Mouse (Mus musculus) adipocyte (in vitro differentiated cells): ENCODE data around the gene Slit1.
A peak's percentile ranks its signal among the peaks of the same experiment; 100 is the strongest.

ENCODE experiments used
- DNase-seq: peaks from one replicate; pipeline ENCODE4 v3.0.0-alpha.2; 2016; ENCODE audit warnings: low spot score

Gene Slit1

DNA sequence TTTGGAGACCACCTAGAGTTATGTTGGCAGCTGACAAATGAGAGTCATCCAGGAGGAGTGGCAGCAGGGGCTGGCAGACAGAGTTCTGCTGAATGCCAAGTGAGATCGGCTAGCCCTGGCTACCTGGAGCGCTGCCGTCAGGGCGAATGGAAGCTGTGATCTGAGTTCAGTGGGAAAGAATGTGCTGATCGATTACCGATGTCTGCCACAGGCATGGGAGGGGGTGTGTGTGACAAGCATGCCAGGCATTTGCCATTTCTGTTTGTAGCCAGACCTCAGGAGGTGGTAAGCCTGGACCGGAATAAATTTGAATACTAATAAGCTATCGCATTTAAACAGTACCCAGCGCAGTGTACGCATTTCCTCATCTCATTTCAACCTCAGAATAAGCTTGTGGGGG lies 91.5 kb downstream of the Slit1 start:
- DNase-seq, result no peak

DNA sequence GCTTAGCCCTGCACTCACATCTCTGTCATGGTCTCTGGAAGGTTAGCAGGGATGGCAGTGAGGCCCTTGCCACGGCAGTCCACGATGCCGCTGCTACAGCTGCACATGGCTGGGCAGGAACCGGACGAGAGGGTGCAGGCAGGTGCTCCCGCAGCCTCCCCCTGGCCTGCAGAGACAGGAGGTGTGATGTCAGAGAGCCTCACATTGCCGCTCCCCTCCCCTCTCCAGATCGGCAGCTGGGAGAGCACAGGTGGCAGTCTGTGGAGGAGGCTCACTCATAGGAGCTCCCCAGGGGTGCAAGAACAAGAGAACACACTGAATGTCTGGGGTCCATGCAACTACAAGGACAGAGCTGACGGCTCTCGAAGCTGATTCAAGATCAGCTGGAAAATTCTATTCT lies 94.1 kb downstream of the Slit1 start:
- no peak for DNase-seq

DNA sequence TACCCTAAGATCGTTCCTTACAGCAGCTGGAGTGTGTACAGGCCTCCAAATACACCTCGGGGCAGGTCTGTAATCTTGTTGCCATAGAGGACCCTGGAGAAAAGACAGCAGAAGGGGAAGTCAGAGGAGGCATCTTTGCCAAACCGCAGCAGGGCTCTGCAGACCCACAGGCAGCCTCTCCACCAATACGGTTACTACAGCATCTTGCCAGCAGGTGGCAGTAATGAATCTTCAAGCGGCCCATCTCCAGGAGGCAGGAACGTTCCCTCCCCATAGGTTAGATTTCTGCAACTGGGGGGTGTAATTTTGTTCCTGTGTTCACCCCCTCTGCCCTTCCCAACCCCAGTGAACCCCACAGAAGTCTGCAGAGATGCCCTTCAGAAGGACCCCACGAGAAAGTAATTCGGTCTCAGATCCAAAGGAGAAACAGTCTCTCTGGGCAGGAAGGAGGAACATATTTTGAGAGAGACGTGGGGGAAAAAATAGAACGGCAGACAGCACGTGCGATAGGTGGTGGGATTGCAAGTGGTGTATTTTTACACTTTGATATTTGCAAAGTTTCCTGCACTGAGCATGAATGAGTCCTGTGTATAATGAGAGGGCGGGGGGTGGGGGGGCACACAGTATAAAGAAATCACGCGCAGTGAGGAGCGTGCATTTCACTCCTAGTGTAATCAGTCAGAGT lies 96.4 kb downstream of the Slit1 start:
- peak; percentile 82 for DNase-seq

DNA sequence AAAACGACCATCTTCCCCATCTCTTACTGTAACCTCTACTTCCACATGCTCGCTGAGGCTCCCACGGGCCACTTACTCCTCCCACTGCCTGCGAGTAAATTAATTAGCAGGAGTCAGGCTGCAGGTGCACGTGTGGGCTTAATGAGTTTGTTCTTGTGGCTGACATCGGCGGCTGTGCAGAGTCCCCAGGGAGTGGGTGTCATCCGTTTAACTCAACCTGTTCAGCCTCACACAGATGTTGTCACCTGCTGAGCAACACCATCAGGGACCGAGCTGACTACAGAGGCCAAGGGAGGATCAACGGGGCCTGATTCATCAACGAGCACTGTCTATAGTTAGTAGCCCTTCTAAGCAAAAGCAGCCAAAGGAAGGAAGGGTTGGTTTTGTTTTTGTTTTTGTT lies 100.5 kb downstream of the Slit1 start:
- no peak for DNase-seq

DNA sequence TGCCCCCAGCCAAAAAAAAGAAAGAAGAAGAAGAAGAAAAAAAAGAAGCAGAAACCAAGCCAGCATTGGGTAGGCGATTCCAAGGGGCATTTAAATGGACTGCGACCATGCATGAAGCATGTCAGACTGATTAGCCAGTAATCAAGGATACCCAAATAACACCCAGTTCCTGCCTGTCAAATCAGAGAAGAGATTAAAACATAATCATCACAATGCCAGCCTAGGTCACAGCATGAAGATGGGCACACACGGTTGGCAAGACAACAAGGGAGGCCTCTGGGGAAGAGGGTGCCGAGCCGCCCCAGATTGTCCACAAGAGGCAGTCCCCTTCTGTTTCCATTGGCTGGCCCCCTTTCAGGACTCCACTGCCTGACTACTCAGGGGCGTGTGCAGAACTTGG lies 108.5 kb downstream of the Slit1 start:
- no peak for DNase-seq

DNA sequence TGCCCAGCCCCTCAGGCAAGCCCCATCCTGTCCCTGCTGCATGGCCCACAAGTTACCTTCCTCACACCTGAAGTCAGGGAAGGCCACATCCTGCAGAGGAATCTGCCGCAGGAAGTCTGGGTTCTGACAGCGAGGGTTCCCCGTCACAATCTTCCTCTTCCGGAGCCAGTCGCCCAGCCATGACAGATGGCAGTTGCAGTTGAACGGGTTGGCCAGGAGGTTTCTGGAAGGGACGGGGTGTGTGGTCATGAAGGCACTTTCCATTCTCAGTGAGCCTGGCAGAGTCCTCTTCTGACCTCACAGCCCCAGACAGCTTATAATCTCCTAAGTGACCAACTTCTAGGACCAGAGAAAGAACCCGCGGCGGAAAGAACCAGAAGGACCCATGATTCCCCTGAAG lies 109.4 kb downstream of the Slit1 start:
- no peak for DNase-seq

DNA sequence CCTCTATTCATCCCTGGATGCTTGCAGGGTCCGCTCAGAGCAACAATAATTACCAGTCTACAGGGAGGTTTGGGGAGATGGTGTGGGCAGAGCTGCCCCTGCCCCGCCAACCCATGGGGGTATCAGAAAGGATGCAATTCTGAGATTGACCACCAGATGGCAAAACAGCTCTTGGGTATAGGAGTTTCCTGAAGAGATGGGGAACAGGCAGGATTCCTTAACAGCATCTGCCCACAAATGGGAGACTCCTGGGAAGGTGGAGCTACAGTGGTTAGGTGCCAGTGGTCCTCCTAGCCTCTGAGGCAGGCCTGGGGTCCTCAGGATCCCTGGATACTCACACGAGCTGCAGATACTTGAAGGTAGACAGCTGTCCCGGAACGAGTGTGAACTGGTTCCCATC lies 113.9 kb downstream of the Slit1 start:
- peak; percentile 77 for DNase-seq

DNA sequence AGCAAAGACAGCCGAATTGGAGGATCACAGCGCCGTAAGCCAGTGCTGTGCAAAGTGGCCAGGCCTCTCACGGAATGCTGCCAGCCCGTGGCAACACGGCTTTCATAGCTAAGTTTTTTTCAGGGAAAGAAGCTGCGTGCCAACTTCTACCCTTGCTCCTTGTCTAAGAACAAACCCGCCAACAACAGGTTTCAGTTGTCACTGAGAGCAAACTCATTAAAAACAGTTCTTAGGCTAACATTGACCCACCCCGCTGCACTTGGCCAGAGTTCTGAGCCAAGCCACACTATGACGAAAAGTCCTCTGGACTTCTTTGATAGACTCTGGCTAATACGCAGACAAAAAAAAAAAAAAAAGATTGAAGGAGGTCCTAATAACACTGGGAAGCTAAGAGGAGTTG lies 114.5 kb downstream of the Slit1 start:
- DNase-seq, result no peak

DNA sequence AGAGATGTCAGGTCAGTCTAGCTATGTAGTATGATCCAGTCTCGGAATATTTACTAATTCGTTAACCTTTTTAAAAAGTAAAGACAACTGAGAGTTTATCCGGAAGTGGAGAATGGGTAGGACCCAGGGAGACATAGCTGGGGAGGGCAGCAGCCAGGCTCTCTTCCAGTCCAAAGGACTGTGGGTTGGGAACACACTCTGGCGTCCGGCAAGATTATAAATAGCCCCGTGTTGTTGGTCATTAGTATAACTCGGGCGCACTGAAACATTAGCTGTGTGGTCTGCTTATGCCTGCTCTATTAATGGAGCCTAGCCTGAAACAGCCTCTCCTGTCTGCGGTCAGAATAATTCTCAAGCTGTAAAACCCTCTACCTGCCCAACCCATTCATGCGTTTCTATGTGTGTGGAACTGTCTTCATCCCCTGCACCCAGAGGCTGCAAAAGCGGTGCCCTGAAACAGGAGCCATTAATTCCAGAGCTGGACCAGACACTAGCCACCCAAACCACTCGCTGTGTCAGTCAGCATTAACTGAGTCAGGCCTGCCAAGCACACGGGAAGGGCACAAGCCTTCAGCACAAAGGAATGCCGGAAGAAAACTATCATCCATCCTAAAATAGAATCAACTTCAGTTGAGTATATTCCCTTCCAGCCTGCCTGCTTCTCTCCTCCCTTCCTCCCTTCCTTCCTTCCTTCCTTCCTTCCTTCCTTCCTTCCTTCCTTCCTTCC lies 122.9 kb downstream of the Slit1 start:
- no peak for DNase-seq

DNA sequence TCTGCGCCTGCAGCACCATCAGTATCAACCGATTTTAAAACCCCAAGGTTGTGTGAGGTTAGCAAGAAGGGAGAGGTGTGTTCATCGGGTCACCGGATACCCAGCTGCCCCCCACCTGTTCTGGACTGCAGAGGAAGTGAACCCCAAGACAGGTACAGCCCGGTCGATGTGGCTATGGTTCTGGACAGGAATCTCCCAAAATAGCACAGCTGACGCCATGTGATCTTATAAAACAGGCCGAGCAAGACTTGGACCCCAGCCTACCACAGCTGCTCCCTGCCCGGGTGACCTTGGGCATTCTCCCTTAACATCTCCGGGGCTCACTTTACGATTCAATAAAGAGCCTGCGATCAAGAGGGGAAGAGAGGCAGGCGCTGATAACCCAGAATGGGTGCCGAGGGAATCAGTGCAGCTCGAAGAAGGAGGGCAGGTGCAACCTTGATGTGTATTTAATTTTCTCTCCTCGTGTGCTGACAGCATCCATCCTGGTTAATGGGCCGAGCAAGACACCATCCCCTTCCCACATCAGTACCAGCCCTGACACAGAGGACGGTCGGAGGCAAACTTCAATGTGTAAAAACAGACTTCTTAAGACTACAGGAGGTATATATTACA lies 124.6 kb downstream of the Slit1 start:
- no peak for DNase-seq

DNA sequence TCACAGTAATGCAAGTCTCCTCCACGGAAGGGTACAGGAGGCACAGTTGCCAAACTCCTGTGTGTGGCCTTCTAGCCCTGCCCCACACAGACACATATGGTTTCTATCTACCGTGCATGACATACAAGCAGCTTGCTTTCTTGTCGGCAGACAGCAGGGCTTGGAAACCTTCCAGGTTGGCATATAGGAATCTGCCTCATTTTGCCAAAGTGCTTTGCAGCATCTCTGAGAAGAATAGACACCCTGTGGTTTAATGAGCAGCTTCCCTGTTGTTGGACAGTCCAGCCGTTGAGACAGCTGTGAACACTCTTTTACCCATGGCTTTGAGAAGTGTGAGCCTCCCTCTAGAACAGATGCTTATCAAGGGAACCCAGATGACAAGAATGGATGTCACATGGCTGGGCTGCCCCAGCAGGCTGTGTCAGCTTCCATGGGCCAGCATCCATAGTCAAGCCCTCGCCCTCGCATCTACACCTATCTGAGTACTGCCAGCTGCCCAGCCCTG lies 125.3 kb downstream of the Slit1 start:
- no peak for DNase-seq

DNA sequence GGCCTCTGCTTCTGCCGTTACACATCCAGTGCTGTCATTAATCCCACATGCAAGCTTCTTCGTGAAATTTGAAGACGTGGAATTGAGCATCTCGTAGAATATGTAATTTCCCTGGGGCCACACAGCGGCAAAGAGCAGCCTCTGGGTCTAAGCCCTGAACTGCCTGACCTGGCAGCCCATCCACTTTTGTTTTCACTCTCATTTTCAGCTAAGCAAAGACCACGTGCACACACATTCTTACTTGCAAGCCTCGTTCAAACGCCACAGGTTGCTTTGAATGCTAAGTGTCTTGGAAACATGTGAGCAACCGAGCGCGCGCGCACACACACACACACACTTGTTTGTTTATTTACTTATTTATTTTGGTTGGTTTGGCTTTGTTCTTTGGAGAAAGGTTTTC lies 126.4 kb downstream of the Slit1 start:
- no peak for DNase-seq

DNA sequence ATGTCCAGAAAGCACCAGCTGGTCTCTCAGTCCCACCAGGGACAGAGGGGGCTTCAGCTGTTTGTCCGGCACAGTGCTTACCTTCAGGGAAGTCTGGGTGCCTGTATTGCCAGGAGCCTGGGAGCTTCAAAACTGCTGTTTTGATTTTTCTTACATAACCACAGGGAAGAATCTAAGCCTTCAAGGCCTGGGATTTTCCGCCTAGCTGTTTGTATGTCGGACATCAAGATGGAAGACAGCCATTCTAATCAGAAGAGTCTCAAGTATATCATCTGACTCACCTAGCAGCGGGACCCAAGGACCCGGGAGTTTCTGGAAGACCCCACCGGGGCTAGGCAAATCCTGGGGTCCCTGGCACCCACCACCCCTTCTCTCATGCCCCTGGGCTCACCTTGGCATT lies 127.2 kb downstream of the Slit1 start:
- no peak for DNase-seq

DNA sequence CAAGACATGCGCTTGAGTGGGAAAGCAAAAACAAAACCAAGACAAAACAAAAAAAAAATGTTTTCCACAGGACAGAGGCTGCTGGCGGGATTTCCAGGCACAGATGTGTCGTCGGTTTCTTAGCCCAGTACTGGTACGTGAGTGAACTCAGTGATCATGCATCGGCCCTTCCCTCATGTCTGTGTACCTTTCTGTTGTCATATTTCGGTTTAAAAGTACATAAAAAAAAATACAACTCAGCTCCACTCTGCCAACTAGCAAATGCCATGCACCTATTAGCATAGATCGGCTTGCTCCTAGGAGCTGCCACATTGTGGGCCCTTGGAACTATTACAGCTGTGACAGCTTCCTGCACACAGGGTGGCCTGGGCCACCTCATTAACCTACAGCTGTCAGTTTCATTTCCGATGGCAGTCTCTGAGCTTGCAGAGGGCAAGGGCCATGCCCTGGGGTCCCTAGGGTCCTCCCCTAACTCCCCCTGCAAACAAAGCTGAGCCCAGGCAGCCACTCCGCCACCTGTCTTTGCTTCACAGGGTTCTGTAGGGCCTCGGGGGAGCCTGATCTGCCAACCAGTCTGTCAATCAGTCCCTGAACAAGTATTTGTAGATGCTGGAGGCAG lies 127.8 kb downstream of the Slit1 start:
- no peak for DNase-seq

DNA sequence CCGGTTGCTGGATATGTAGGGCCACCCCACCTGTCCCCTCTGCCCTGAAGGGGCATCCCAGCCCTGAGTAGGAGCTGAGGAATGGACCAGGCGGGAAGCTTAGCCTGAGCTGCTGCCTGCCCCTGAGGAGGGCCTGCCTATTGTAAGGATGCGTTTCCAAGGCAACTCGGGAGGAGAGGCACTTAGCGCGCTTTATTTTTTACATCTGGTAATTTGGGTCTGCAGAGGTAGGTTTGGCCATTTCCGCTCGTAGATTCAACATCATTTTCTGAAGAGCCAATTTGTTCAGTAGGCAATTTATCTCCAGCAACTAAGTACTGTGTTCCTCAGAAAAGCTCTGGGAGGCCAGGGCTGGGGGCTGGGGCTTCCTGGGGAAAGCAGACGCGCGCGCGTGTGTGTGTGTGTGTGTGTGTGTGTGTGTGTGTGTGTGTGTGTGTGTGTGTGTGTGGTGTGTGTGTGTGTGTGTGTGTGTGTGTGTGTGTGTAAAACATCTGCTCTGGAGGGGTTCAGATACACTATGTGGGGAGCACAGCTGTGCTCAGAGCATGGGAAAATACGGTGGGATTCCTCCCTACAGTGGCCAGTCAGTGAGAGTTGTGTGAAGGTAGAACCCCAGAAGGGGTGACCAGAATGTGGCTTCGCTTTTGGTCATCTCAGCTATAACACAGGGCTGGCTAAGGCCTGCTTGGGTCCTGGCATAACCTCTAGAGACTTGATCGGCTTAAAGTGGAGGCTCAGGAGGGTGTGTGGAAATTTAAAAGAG lies 130.0 kb downstream of the Slit1 start:
- DNase-seq, result no peak

DNA sequence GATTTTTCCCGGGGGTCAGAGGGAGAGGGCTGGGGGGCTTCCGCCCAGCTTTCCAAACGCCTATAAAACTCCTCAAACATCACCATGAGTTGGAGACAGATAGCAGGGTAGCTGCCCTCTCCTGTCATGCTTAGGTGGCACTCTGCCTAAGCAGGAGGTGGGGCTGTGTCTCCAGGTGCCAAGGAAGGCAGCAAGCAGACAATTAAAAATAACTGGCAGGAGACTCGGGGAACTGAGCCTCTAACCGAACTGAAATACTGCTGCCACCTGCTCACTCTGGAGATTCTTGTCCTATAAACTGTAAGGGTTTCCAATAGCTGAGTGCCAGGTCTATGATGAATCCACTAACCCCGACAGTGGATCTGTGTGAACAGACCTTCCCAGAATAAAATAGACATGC lies 131.8 kb downstream of the Slit1 start:
- DNase-seq, result no peak

DNA sequence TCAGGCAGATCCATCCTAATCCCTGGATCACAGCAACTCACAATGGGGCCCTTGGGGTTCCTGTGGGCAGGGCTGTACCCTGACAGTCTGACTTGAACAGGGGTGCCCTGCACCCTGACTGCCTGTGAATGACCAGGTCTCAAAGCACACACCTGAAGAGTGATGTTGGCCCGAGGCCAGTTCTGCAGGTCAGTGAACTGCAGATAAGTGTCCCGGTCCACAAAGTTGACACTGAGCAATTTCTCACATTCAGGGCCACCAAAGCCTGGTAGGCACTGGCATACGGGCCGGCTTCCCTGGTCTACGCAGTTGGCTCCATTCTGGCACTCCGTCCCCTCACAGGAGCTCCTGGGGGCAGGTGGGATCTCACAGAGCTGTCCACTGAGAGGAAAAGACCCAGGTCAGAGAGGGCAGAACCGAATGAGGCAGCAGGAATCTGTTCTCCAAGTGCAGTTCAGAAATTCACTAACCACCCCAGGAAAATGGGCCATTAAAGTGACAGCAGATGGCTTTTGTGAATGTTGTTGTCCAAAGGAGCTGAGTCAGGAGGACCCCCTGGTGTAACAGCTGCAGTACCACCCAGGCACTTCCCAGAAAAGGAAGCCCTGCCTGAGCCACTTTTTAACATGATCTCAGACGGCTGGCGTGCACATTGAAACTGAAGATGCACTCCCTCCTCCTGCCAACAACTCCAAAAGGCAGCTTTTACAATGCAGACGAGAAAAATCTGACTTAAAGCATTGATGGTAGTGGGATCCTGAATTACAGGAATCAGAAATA lies 137.1 kb downstream of the Slit1 start:
- no peak for DNase-seq

DNA sequence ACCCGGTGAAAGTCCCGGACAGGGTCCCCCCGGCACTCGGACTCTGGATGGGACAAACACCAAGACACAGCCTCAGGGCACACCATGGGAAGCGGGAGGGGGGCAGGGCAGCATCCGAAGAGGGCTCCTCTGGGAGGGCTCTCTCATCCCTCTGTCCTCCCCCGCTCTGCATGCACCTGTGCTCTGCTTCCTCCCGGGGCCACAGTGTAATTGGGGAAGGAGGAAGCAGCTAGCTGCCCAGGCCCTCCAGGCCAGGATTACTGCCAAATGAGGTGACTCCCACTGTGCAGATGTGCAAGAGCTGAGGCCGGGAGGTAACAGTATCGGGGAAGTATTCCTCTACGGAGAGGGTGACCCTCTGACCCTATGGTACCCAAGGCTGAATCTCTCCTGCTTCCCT lies 142.8 kb downstream of the Slit1 start:
- no peak for DNase-seq

DNA sequence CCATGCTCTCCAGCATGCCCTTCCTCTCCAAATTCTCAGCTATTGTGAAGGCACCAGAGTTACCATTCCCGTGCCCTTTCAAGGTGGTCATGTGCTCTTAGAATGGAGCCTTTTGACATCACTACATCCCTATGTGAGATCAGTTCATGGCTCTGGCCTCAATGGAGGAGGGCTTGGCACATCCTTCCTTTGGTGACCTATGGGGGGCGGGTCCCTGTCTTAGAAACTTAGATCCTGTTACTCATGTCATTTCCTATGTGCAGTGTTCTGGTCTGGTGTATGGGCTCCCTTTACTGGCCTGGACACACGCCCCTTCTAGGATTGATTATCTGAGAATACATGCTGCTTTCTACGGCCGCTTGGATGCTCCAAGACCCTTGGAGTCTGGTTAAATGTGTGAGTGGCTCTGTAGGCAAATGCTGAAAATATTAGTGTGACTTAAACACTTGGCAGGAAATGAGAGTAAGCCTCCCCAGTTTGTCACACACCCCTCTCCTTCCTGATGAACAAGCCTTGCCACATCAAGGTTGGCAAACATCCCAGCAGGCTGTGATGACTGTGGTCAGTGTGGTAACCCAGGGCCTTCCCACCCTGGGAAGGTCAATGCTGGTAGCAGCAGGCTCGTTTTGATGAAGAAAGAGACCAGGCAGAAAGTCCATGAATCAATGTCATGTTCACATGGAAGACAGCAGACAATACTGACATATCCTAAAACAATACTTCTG lies 146.1 kb downstream of the Slit1 start:
- peak; percentile 96 for DNase-seq

DNA sequence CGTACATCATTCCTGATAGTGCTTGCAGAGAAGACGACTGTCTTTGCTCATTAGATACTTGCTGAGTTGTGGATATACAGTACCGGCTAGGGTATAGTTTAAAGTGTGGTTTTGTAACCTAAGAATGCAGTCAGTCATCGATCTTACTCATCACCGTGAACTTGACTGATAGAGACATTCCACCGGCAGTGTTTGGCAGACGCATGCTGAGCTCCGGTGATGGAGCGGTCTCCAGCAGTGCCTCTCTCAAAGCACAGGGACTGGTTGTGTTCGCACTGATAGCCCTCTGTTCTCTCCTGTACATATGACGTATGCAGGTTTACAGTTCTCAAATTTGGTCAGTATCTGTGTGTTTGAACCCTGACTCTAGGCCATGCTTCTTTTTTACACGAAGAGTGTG lies 151.7 kb downstream of the Slit1 start:
- no peak for DNase-seq

DNA sequence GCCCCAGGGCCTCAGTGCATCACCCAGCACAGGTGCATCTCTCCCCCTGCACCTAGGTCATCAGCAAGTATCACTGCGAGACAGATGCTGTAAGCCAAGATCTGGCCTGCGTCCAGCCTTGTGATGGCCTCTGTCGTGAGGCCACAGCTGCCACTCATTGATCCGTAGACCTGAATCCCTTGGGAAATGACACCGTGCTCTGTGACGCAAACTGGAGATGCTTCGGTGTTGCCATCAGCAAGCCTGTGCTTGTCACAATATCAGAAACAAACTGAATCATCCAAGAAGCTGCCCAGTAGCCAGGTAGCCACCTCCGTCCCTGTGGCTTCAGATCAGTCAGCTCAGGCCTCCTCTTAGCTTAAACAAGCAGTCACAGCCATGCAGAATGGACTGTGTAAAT lies 153.8 kb downstream of the Slit1 start:
- no peak for DNase-seq
